Mouse (Mus musculus) cerebellum, adult 11-12 months (tissue): ENCODE results near the gene Fbxl15.

Experiments
- DNase-seq: peaks from one replicate; pipeline ENCODE4 v3.0.0; 2022

Fbxl15 gene

GRCm38 (mm10) chr19:46308706-46309435 is 19.1 kb upstream of the Fbxl15 start:
- peak; percentile 86 for DNase-seq

DNA sequence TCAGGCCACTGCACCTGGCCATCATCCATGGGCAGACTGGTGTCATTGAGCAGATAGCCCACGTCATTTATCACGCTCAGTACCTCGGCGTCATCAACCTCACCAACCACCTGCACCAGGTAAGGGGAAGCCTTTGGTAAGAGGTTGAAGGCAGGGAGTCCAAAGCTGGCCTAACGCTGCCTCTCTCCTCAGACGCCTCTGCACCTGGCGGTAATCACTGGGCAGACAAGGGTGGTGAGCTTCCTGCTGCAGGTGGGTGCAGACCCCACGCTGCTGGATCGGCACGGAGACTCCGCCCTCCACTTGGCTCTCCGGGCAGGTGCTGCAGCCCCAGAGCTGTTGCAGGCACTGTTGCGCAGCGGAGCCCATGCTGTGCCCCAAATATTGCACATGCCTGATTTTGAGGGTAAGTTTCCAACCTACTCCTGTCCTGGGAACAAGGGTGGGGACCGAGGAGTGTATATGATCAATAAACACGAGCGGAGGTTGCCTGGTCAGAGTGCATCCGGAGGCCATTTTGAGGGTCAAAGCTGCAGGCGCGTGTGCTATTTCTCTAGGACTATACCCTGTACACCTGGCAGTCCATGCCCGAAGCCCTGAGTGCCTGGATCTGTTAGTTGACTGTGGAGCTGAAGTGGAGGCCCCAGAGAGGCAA is 18.2 kb upstream of the Fbxl15 start:
- peak; percentile 63 for DNase-seq

- DNase-seq = peak; percentile 52
Observed at GRCm38 (mm10) chr19:46310312-46310865, 17.6 kb upstream of the Fbxl15 start.

DNA sequence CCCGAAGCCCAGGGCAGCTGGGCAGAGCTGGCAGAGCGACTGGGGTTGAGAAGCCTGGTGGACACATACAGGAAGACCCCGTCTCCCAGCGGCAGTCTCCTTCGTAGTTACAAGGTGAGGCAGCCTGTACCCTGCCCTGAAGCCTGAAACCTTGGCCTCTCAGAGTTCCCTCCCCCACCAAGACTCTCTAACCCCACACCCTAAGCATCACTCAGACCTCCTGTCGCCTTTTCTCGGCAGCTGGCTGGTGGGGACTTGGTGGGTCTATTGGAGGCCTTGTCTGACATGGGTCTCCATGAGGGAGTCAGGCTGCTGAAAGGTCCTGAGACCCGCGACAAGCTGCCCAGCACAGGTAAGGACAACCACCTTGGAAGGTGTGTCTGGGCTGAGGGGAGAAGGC is 16.6 kb upstream of the Fbxl15 start:
- peak; percentile 42 for DNase-seq

GRCm38 (mm10) chr19:46312566-46312965 is 15.4 kb upstream of the Fbxl15 start:
- peak; percentile 37 for DNase-seq

- no peak for DNase-seq
Observed at GRCm38 (mm10) chr19:46313116-46313515, 14.9 kb upstream of the Fbxl15 start.

DNA sequence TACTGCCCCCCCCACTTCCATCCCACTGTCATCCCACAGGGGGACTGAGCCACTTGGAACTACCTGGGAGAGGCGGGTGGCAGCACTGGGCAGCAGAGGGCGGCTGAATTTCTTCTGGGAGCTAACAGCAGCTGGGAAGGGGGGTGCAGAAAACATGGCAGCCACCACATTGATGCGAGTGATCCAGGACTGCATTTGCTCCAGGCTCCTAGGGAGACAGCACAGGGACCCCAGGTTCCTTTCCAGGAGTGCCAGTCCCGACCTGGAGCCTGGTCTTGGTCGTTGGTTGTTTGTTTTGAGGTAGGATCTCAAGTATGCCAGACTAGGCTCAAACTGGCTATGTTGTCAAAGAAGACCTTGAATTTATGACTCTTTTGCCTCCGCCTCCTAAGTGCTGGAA is 14.4 kb upstream of the Fbxl15 start:
- peak; percentile 28 for DNase-seq

DNA sequence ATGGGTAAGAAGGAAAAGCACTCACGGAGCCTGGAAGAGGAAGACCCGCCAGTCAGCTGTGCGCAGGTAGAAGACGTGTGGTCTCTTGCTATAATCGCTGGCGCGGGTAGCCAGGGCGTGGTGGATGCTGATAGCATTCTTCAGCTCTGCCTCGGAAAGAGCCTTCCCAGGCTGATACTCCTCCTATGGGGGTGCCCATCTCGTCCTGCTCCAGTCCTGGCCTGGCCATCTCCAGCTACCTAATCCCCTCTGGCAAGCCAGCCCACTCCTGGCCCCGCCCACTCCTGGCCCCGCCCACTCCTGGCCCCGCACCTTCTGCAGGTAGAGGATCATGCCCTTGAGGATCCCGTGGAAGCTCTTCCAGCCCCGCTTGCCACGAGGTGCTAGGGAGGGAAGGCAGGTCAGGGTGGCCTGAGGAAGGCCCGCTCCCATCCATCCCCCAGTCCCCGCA is 13.8 kb upstream of the Fbxl15 start:
- peak; percentile 62 for DNase-seq

GRCm38 (mm10) chr19:46314872-46315742 is 12.9 kb upstream of the Fbxl15 start:
- peak; percentile 34 for DNase-seq

- DNase-seq = peak; percentile 35
Observed at GRCm38 (mm10) chr19:46315752-46316610, 12.0 kb upstream of the Fbxl15 start.

DNA sequence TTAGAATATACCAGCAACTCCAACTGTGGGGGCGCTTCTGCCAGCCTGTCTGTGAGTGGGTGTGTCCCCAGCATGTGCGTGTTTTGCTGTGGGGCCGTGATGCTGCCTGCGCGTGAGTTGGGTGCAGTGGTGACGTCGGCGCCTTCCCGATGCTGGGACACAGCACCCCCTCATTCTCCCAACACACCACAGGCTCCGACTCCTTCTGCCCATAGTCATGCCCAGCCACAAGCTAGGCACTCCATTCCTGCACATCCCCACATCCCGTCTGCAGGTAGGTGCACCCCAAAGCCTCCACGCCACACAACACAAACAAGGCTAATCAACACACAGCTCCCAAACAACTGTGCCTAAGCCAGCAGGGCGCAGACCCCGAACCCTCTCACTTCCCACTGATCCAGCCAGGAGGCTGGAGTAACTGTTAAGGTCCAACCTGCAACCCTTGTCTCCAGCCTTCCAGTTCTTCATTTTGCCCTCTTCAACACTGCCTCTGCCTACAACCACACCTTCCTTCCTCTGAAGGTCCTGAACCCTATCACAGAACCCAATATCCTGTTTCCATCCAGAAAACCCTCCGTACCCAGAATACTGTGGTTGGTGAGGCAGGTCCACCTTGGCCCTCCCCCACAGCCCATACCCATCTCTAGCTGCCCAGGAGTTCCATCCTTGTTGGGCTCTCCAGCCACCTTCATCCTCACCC is 11.0 kb upstream of the Fbxl15 start:
- DNase-seq = peak; percentile 53

DNA sequence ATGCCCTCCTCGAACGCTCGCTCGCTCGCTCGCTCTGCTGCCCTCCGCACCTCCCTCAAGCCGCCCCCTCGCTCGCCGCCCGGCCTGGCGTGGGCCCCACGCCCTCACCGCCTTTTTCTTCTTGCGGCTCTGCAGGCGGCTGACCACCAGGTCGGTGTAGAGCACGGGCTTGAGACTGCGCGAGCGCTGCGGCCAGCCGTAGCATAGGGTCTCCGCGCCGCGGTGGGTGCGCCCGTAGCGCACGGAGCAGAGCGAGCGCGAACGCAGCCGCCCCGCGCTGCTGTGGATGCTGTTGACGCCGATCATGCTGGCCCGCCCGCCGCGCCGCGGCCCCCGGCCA is 10.5 kb upstream of the Fbxl15 start:
- DNase-seq = peak; percentile 33

GRCm38 (mm10) chr19:46318031-46318471 is 9.9 kb upstream of the Fbxl15 start:
- peak; percentile 68 for DNase-seq

DNA sequence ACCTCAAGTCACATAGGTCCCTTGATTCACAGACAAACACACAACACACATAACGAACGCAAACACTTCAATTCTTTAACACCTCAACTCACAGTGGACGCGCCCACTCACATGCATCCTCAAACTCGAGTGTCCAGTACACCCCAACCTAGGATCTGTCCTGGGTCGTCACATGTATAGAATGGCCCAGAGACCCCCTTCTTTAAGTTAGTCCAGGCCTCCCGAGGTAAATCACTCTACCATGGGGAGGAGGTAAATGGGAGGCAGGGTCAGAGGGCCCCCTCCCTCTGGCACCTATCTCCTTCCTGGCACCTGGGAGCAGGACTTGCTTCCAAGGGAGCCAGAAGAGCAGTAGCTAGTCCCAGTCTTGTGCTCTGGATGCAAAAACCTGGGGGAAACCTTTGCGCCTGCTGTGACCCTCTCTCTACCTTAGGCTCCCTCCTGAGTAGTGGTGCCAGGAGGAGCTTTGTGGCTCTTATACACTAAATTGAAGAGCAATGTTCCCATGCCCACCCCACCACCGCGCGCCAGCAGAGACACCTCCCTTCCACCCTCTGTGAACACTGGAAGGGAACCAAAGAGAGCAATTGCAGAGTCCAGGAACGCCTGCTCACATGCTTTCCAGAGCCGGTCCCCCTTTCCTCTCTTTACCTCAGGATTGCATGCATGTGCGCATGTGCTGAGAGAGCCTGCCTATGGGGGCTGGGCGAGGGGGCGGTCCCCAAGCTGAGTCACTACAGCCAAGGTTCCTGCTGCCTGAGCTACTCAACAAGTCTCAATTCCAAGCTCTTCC is 9.2 kb upstream of the Fbxl15 start:
- DNase-seq = peak; percentile 82

DNA sequence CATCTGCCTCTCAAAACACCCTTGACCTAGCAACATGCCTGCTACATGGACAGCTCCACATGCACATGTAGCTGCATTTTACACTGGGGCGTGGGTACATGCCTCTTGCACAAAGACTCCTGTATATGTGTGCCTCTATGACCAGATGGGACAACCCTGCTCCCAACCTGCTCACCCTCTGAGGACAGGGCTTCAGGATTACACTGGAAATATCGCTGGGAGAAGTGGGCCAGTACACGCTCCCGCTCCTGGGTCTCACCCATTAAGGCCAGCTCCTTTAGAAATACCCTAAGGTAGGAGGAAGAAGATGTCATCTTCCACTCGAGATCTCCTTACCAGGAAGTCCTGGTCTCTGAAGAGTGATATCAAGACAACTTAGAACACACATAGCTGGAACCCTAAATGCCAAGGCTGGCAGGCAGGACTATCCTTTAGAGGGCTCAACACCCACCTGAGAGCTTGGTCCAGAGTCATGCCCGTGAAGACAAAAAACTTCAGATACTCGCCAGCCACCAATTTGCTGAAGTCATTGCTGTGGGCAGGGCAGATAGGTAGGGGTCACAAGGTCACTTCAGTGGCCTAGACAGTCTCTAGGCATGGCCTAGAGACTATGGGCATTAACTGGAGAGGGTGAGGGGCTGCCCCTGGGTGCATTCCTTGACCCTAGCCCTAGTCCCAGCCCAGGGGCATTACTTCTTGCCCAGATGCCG is 7.8 kb upstream of the Fbxl15 start:
- DNase-seq = peak; percentile 41

GRCm38 (mm10) chr19:46321101-46321943 is 6.7 kb upstream of the Fbxl15 start:
- peak; percentile 88 for DNase-seq

- peak; percentile 76 for DNase-seq
Observed at GRCm38 (mm10) chr19:46322144-46322995, 5.6 kb upstream of the Fbxl15 start.

- DNase-seq = peak; percentile 75
Observed at GRCm38 (mm10) chr19:46322996-46323572, 4.9 kb upstream of the Fbxl15 start.
